Mouse (Mus musculus): ENCODE results near the gene Hs1bp3. TPM values are rescaled to one million over a fixed set of nuclear protein-coding genes. Genes with fewer than 3 reads are reported as not detected.

Gene Hs1bp3
- total RNA-seq, 2 experiments from 2014 or later, result 11.8 to 12.7 TPM

DNA sequence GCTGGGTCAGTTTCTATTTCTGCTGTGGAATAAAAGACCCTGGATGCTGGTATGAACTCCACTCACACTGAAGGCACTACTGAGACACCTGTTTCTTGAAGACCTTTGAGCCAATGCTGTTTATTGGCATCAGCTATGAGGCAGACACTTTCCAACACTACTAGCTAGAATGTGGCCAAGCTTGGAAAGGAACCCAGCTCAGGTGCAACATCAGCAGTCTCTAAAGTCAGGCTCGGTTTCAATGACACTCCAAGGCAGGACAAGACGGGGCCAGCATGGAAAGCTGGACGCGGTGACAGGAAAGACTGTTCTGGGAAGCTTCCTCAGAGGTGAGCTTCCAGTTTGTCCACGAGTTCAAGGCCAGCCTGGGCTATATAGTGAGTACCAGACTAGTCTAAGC, 80.0 kb downstream of the Hs1bp3 start:
- DNase-seq (ENCODE audit: extremely low spot score in 1 of 2, low spot score in 2 of 2), result no peak
- Histone ChIP-seq H3K27ac (no peak overlapping the region), H3K4me3 (no peak overlapping the region)
- TF ChIP-seq CTCF (IDR thresholded peaks at IDR 0.05), result no peak
- intact Hi-C loops (cut with DNase I), result no loop called here

Other genes with a start within 250 kb of the Hs1bp3 start
- 10 to 100 TPM; 33.1 to 33.8 TPM for gene Ldah, start 105.3 kb upstream of the Hs1bp3 start, total RNA-seq (2021)
- 1 to 10 TPM in 1 of 2 experiments, under 1 TPM in 1; 0.66 to 1.1 TPM for gene Gdf7, start 11.5 kb upstream of the Hs1bp3 start, total RNA-seq (2021)
- 100 to 1,000 TPM; 283 to 310 TPM for gene Rhob, start 186.6 kb downstream of the Hs1bp3 start, total RNA-seq (2021)

Measured in left cerebral cortex, adult 2 months (tissue).